Mouse (Mus musculus): ENCODE measurements around the gene Fos.

Gene Fos

DNA sequence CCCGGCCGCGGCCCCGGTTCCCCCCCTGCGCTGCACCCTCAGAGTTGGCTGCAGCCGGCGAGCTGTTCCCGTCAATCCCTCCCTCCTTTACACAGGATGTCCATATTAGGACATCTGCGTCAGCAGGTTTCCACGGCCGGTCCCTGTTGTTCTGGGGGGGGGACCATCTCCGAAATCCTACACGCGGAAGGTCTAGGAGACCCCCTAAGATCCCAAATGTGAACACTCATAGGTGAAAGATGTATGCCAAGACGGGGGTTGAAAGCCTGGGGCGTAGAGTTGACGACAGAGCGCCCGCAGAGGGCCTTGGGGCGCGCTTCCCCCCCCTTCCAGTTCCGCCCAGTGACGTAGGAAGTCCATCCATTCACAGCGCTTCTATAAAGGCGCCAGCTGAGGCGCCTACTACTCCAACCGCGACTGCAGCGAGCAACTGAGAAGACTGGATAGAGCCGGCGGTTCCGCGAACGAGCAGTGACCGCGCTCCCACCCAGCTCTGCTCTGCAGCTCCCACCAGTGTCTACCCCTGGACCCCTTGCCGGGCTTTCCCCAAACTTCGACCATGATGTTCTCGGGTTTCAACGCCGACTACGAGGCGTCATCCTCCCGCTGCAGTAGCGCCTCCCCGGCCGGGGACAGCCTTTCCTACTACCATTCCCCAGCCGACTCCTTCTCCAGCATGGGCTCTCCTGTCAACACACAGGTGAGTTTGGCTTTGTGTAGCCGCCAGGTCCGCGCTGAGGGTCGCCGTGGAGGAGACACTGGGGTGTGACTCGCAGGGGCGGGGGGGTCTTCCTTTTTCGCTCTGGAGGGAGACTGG, at the start of gene Fos:
Gene Fos, plus strand, starts transcription at position 410 of the 817 bp plus-strand sequence.
- DNase-seq (ENCODE audit: low spot score): peak; percentile 82

DNA sequence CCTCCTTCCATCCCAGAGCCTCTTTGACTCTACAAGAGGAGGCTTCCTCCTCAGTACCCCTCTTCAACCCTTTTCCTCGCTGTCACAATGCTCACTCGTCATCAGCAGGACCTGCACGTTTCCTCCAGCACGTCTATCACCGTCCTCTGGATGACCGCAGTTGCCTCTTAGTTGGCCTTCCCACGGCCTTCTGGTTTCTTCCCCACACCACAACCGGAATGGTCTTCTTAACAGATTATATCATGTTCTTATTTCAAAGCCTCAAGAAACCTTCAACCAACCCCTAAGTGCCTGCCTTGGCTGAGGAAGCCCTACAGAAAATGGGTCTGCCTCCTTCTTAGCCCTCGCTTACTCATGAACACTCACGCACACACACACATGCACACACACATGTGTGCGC, 48.0 kb upstream of the Fos start:
- no peak for DNase-seq (ENCODE audit: low spot score)

DNA sequence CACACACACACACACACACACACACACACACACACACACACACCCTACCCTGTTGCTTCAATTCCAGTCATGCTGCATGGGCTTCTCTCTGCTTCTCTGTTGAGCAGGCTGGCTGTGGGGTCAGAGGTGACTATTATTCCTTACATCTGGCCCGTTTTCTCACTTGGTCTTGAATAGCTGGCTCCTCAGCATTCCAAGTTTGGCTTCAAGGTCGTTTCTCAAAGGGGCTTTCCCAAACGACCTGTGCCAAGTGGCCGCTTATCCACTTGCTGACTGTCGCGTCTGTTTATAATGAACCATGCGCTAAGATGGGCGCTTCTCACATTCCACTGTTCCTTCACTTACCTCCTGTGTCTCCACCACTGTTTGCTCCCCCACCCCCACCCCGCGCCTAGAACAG, 47.6 kb upstream of the Fos start:
- no peak for DNase-seq (ENCODE audit: low spot score)

DNA sequence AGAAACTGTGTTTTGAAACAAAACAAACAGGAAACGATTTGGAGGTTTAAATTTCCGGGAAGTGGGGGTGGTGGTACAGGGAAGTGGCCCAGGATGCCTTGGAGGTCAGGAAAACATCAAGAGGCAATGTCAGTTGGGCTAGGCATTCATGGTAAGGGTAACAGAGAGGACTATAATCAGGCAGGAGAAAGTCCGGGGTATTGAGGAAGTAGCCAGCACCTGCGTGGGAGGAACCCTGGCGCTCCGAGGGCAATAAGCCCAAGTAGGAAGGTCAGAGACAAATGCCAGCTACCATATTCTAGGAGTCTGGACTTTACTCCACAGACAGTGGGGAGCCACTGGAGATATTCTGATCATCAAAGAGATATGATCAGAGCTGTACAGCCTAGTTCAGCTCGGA, 45.9 kb upstream of the Fos start:
- no peak for DNase-seq (ENCODE audit: low spot score)

DNA sequence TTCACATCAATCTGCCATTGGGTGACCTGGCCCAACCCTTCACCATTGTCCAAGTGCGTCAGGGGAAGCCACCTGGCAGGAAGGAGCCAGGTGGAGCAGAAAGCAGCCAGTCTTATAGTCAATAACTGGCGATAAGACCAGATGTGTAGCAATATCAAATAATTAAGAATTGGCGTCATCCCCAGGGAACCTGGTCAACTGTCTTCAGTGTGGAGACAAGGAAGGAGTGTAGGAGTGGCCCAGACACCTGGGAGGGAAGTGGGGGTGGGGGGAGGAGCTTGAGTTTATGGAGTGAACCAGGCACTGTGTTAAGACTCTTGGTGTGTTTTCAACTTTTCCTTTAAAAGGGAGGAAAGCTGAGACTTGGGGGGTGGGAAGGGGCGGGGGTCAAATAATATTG, 43.7 kb upstream of the Fos start:
- DNase-seq (ENCODE audit: low spot score): no peak

DNA sequence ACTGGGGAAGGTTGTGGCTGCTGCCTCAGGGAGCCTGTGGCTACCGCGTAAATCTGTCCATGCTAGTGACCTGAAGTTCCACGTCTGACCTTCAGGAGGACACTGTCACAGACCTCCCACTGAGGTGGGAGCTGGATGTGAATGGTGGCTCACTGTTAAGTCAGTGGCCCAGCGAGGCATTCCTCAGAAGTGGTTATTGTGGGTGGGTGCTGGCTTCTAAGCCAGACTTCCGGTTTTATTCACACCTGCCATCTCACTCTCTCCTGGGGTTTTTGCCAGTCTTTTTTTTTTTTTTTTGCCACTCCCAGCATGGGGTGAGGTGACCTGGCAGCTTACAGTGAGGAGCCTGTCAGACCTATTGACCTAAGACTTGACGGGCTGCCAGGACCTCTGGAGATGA, 43.3 kb upstream of the Fos start:
- no peak for DNase-seq (ENCODE audit: low spot score)

DNA sequence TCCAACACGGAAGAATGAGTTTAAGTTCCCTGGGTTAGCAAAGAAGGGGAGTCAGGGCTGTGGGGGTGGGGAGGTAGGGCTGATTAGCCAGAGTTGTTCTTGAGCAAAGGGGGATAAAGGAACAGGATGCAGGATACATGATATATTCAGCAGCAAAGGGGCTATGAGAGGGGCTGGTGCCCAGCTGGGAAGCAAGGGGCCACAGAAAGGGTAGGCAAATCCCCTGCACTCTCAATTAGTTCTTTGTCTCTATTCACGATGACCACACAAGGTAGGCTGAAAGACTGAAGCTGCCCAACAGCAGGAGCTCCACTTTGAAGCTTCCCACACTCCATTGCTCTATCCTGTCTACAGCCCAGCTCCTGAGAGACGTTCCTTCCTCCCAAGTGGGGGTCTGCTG, 39.8 kb upstream of the Fos start:
- no peak for DNase-seq (ENCODE audit: low spot score)

DNA sequence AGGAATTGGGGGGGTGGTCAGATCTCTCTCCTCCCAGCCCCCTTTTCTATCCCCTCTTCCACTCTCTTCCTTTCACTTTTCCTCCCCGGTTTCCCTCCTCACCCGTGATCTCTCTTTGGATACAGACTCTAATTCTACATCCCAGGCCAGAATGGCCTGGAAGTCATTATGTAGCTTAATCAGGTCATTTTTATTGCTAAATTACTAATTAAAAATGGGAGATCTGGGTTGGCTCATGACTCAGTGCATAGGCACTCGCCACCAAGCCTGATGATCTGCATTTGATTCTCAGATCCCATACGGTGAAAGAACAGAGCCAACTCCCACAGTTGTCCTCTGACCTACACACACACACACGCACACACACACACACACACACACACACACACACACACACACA, 39.2 kb upstream of the Fos start:
- no peak for DNase-seq (ENCODE audit: low spot score)

DNA sequence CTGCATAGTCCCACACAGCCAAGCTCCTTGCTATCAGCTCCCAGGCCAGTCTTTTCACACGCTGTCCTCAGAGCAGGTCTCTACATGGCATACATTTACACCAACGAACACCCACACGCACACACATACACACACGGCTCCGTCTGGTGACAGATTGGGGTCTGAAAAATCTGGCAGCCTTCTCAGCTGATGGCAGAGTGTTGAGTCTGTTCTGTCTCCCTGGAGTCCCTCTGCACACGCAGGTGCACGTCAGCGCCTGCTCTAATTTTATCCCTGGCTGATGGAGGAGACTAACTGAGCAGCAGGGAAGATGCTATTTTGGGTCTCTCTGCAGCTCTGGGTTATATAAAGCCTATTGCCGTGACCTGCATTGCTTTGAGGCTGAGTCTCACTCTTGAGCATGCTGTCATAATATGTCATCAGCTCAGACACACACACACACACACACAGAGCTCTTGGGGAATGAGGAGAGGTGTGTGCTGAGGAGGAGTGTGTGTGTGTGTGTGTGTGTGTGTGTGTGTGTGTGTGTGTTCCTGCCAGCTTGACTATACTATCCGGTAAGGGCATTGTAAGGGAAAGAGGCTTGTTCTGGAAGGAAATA, 37.6 kb upstream of the Fos start:
- no peak for DNase-seq (ENCODE audit: low spot score)

DNA sequence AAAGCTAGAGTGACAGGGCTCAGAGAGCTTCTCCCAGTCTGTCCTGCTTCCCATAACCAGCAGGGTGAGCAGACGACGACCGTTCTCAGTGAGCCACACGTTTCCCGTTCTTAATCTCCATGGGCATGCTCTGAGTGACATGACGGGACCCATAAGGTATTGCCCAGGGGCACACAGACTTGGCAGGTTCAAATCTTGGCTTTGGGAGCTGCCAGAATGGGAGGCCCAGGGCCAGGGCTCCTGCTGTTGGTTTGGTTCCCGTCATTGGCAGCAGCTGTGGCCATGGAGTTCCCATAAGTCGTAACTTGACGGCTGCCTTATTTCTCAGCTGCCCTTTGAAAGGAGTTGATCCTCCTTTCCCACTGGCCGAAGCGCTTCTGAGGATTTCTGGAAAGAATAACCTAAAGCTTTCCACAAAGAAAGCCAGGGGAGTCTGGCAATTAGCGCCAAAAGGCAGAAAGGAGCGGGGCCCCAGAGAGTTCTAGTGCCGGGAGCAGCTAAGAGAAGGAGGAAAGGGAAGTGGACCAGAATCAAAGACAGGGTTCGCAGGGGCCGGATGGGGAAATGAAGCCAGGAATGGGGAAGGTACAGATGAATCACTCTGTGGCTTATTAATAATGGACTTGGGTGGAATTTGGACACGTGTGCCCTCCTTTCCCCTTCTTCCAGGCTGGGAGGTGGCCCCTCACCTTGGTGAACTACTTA, 36.4 kb upstream of the Fos start:
- DNase-seq (ENCODE audit: low spot score): no peak

DNA sequence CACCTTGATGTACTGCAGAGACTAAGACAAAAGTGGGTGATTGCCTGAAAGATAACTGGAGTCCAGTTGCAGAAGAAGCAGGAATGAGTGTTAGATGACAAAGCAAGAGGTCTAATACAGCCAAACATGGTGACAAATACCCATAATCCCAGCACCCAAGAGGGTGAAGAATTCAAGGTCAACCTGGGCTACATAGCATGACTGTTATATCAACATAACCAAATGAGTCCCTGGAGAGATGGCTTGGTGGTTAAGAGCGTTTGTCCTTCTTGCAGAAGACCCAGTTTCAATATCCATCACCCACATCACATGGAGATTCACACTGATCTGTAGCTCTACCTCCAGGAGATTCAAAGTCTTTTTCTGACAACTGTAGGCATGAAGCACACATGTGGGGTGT, 30.2 kb upstream of the Fos start:
- DNase-seq (ENCODE audit: low spot score): no peak

DNA sequence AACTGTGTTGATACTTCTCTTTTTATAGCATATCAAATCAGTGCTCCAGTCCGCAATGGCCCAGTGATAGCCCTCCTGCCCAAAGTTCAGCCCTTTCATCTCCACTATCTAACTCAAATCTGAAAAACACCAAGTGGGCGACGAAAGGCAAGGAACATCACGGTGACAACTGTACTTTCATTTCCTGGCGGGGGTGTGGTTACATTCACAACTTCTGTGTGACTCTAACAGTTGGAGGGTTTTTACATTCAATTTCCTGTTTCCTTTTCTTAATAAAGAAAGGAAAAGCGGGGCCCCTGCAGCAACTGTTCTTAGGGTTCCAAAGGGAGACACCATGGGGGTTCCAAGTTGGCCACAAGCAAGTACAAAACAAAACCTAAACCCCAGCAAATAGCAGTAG, 29.0 kb upstream of the Fos start:
- DNase-seq (ENCODE audit: low spot score): no peak

DNA sequence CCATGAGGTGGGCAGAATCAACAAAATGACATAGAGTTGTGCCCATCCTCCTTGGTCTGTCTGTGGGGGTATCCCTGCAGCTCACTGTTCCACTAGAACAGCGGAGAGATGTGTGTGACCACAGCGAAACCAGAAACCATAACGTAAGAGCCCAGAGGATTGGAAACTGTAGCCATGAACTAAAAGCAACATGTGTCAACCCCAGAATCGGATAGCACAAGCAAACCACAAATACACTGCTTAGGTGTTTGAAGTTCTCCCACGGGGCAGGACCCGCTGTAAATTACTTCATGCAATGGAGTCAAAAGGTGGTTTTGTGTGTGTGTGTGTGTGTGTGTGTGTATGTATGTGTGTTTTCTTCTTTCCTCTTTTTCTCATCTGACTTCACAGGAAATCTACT, 26.7 kb upstream of the Fos start:
- DNase-seq (ENCODE audit: low spot score): no peak

DNA sequence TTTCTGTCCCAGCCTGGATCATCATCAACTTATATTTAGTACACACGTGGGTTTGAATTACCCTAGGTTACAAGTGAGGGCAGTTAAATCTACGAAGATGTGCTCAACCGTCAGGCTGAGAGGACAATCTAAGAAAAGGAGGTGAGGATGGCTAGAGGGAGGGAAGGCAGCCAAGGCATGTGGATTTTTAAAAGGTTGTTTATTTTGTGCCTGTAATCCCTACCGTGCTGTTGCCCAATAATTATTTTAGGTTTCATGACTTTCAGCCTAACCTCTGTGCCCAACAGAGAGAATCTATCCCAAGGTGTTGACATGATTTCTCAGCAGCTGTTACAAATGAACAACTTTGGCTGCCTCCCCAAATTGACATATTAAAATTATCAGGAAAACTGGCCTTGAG, 26.2 kb upstream of the Fos start:
- no peak for DNase-seq (ENCODE audit: low spot score)

DNA sequence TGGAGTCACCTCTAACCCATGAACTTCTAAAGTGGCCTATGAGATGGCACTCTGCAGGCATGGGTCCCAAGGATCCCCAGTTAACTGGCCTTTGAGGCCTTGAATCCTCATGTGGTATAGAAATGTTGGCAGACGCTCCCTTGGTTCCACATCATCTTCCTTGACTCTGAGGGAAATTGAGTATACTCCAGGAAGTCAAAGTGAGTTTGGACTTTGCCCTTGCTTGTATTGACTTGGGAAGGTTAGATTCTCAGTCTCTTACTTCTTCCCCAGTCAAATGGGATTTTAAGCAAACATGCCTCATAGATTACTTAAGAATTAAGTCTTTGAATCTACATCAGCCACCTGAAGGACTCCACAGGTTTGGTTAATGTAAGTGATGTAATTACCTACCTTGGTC, 24.2 kb upstream of the Fos start:
- DNase-seq (ENCODE audit: low spot score): no peak

DNA sequence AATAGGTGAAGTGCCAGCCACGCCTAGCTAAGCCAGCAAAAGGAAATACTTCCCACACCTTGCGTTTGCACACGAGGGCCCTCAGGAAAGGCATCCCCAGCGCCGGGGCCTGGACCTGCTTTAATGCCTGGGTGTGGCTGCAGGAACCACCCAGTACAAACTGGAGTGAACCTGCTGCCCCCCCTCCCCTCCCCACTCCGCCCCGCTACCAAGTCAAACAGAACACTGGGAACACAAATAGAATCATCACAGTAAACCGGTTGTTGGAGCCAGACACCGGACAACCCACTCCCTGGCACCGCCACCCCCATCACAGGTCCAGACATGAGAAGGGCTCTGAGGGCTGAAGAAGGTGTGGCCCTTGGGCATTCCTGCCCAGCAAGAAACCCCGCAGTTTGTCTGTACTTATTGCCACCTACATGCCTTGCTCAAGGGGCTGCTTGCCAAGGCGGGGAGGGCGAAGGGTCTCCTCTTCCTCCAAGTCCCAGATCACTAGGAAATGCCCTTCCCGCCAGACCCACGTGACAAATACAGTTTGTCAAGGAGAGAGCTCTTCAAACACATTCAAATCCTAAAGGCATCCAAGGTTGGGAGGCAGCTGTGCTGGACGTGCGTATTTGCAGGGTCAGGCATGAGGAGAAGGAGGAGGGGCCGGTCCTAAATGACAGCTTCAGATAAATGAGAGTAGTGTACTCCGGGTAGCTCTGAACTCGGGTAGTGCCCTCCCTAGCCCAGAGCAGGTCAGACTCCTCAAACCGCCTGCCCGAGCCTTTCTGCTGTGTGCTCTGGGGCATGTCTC, 21.8 kb upstream of the Fos start:
- DNase-seq (ENCODE audit: low spot score): peak; percentile 31

DNA sequence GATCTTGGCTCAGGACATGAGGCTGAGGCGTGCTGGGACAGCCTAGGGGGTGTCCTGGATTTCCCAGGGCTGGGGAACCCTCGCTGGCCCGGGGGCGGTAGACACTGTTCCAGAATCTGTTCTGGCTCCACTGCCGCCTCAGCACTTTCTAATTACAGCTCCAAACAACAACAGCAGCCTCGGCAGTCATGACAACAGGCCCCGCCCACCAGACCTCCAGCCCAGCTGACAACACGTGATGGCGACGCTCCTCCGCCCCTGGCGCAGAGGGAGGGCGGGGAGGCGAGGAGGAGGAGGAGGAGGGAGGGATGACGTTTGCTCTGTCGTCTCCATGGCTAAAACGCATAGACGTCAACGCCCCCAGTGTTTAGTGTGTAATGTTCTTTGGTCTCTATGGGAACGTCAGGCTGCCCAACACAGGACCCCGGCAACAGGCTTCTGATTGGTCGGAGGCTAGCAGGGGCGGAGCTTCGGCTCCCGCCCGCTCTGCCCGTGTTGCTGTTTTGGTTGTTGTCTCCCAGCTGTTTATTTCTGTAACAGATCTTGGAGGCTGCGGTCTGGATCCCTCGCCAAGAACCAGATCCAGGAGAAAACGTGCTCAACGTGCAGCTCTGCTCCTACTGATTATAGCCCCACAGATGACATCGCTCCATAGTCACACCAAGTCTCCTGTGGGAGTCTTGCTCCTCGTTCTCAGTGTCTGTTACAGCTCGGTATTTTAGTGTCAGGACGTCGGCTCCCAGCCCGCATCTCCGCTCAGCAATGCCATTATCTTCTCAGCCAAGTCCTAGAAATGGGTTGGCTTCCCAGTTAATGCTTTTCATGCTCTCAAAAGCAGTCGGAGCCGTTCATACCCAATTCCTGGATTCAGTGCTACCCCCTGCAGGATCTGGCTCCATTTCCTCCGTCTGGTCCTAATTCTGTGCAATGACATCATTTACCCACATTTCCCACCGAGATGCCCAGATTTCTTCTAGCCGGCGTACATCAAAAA, 18.3 kb upstream of the Fos start:
- DNase-seq (ENCODE audit: low spot score): peak; percentile 90

DNA sequence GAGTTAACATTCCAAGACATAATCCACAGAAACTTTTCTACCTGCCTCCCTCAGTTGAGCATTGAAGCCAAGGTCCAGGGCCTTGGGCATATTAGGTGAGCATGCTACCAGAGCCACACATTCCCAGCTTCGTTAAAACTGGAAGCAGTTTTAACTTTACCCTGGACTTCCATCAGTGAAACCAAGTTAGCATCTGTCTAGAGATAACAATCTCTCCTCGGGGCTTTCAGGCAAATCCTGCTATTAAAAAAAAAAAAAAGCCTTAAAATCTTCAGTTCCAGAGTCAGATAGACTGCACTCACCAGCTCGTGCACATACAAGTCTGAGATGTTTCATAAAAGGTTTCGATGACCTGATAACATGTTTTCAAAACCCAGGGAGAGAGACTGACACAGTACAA, 17.4 kb upstream of the Fos start:
- no peak for DNase-seq (ENCODE audit: low spot score)

DNA sequence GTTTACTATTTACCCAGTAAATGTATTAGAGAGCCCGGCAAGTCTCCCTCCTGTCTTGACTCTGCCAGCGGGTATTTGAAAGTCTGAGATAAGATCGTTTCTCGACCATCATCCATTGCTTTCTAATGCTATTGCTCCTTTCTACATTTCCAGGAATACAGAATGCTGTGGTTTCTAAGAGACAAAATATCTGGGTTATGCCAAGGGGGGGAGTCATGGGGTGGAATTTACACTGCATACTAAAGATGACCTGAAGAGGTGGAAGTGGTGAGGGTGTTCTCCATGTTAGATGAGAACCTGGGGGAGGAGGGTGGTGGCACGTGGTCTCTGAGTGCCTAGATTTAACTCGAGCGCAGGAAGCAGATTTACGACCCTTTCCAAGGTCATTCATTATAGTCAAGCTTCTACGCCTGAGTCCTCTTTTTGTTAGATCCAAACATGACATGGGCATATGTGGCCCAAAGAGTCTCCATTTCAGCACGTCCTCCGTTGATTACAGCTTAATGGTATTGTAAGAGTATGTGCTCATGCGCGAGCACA, 16.7 kb upstream of the Fos start:
- DNase-seq (ENCODE audit: low spot score): no peak

DNA sequence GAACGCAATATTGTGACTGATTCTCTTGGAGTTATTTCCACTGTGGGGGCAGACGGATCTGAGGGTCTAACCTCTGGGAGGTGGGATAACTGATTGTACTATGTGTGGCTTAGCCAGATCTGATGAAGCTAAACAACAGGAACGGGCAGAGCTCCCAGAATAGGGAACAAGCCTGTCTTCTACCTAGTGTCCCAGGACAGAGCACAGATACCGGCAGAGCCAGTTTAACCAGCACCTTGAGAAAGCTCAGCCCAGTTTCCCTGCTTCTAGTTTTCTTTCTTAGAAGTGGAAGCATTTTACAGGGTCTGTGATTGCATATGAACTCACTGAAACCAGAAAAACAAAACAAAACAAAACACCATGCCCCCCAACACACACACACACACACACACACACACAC, 13.9 kb upstream of the Fos start:
- no peak for DNase-seq (ENCODE audit: low spot score)
